Mouse (Mus musculus): ENCODE measurements around the gene M6pr. TPM values are rescaled to one million over a fixed set of nuclear protein-coding genes. Genes with fewer than 3 reads are reported as not detected.
"Not testable (repeated sequence)": the region's sequence is repeated elsewhere in the genome, so short reads cannot be mapped to it uniquely, and the experiment has no call there.

M6pr gene
- polyA plus RNA-seq, 1 experiment = 81.4 TPM

GRCm38 (mm10) chr6:122343719-122344118 is 35.2 kb downstream of the M6pr start:
- Histone ChIP-seq H3K27ac (ENCODE audit: control insufficient read depth, insufficient read depth, low read length) (no peak overlapping the region), H3K36me3 (ENCODE audit: control insufficient read depth, insufficient read depth, low read length) (no peaks in the 10 kb centered on the region), H3K4me3 (ENCODE audit: control insufficient read depth, insufficient read depth, low read length) (no peak overlapping the region), H3K27me3 (ENCODE audit: control insufficient read depth, insufficient read depth, low read length) (no peaks in the 10 kb centered on the region), H3K4me1 (replicated peaks; ENCODE audit: control insufficient read depth, insufficient read depth, low read length) (no peaks in the 10 kb centered on the region)
- DNase-seq = no peak
- 13% methylated on average over 10 of the region's 10 CpGs for WGBS
- TF ChIP-seq POLR2A (IDR thresholded peaks at IDR 0.05; ENCODE audit: control insufficient read depth, extremely low read depth, insufficient read depth, low read length, poor library complexity) (no peak), CTCF (IDR thresholded peaks at IDR 0.05; ENCODE audit: borderline replicate concordance, control insufficient read depth, extremely low read depth, insufficient read depth, low read length, poor library complexity) (no peak)

DNA sequence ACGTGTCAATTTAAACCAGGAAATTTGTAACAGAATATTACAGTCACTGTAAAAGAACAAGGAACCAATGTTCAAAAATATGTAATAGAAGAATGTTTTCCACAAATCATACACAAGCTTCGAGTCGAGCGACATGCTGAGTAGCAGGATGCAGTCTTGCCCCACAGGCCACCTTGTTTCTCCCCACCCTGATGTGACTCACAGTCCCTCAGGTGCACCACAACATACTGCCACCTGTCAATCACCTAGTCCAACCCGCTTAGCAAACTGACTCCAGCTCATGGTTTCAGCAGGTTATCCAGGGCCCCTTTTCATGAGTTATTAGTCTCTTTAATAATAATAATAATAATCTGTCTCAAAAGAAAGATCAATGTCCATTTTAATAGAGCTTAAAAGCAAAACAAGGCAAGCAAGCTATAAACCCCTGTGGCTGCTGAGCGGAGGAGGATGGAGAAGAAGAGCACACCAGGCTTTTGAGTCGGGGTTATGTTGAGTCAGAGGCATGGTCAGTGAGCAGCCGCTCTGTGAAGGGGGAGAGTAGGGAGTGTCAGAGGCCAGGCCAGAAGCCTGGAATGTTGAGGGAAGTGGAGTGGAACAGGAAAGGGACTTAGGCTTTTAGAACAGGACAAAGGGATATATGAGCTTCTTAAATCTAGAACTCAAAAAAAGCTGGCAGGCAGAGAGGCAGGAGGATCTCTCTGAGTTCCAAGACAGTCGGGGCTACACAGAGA is 36.0 kb downstream of the M6pr start:
- H3K36me3 ChIP-seq (ENCODE audit: control insufficient read depth, insufficient read depth, low read length) = no peaks in the 10 kb centered on the region
- WGBS = 76% methylated on average over 9 of the region's 9 CpGs
- no peak overlapping the region for H3K27ac ChIP-seq (ENCODE audit: control insufficient read depth, insufficient read depth, low read length)
- TF ChIP-seq CTCF (IDR thresholded peaks at IDR 0.05; ENCODE audit: borderline replicate concordance, control insufficient read depth, extremely low read depth, insufficient read depth, low read length, poor library complexity) = no peak
- TF ChIP-seq POLR2A (IDR thresholded peaks at IDR 0.05; ENCODE audit: control insufficient read depth, extremely low read depth, insufficient read depth, low read length, poor library complexity) = no peak
- no peak overlapping the region for H3K4me3 ChIP-seq (ENCODE audit: control insufficient read depth, insufficient read depth, low read length)
- H3K4me1 ChIP-seq (replicated peaks; ENCODE audit: control insufficient read depth, insufficient read depth, low read length) = no peaks in the 10 kb centered on the region
- no peak for DNase-seq
- H3K27me3 ChIP-seq (ENCODE audit: control insufficient read depth, insufficient read depth, low read length) = no peaks in the 10 kb centered on the region

DNA sequence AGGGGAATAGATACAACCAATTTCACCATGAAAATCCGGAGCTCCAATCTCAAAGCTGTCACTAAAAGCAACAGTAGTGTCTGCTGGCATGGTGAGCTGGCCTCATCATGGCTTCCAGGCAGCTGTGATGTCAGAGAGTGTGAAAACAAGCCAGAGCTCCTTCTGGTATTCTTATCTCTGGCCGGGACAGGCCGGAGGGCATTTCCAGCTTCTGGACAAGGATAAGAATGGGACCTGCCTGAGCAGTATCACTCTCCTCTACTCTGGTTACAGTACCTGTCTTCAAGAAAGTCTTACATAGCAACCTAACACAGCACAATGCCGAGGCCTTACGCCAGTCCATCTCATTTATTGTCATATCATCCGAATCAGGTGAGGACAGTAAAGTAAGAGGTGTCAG is 37.2 kb downstream of the M6pr start:
- no peak overlapping the region for H3K27ac ChIP-seq (ENCODE audit: control insufficient read depth, insufficient read depth, low read length)
- DNase-seq = no peak
- TF ChIP-seq CTCF (IDR thresholded peaks at IDR 0.05; ENCODE audit: borderline replicate concordance, control insufficient read depth, extremely low read depth, insufficient read depth, low read length, poor library complexity) (no peak), POLR2A (IDR thresholded peaks at IDR 0.05; ENCODE audit: control insufficient read depth, extremely low read depth, insufficient read depth, low read length, poor library complexity) (no peak)
- no peaks in the 10 kb centered on the region for H3K4me1 ChIP-seq (replicated peaks; ENCODE audit: control insufficient read depth, insufficient read depth, low read length)
- H3K27me3 ChIP-seq (ENCODE audit: control insufficient read depth, insufficient read depth, low read length) = no peaks in the 10 kb centered on the region
- no peak overlapping the region for H3K4me3 ChIP-seq (ENCODE audit: control insufficient read depth, insufficient read depth, low read length)
- H3K36me3 ChIP-seq (ENCODE audit: control insufficient read depth, insufficient read depth, low read length) = no peaks in the 10 kb centered on the region
- 96% methylated on average over 6 of the region's 6 CpGs for WGBS

DNA sequence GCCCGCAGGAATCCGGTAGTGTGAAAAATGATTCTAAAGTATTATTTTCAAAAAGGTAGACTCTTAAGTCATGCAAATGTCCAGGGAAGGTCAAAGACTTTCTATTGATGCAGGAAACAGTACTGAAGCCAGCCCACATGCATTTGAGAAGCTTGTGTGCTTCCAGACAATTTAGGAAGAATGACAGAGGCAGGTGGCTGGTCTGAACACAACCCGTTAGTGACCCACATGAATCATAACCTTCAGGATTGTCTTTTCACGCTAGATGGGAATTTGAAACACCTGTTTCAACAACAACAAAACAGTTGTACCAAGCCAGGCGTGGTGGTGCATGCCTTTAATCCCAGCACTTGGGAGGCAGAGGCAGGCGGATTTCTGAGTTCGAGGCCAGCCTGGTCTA is 37.9 kb downstream of the M6pr start:
- Histone ChIP-seq H3K36me3 (ENCODE audit: control insufficient read depth, insufficient read depth, low read length) (no peaks in the 10 kb centered on the region), H3K27me3 (ENCODE audit: control insufficient read depth, insufficient read depth, low read length) (no peaks in the 10 kb centered on the region), H3K27ac (ENCODE audit: control insufficient read depth, insufficient read depth, low read length) (no peak overlapping the region), H3K4me1 (replicated peaks; ENCODE audit: control insufficient read depth, insufficient read depth, low read length) (no peaks in the 10 kb centered on the region), H3K4me3 (ENCODE audit: control insufficient read depth, insufficient read depth, low read length) (no peak overlapping the region)
- TF ChIP-seq POLR2A (IDR thresholded peaks at IDR 0.05; ENCODE audit: control insufficient read depth, extremely low read depth, insufficient read depth, low read length, poor library complexity) (no peak), CTCF (IDR thresholded peaks at IDR 0.05; ENCODE audit: borderline replicate concordance, control insufficient read depth, extremely low read depth, insufficient read depth, low read length, poor library complexity) (no peak)
- DNase-seq = no peak
- 96% methylated on average over 7 of the region's 7 CpGs for WGBS

GRCm38 (mm10) chr6:122347326-122347725 is 38.8 kb downstream of the M6pr start:
- not testable (repeated sequence) for DNase-seq
- 92% methylated on average over 1 of the region's 1 CpGs for WGBS

DNA sequence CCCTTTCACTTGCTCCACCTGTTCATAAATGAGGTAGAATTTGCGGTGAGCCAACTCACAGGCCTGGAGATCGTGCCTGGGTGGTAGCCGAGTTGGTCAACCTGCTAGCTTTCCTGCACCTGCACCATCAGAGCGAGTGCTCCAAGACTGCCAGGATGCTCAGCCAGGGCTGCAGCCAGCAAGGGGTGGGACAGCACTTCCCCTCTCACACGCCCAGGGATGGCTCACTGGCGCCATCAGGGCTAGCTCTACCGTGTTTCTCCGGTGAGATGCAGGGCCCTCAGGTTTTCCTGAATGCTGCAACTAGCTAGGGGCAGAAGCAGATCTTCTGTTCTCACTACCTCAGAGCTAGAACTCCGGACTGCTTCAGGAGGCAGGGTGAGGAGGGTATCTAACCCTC is 47.4 kb downstream of the M6pr start:
- TF ChIP-seq CTCF (IDR thresholded peaks at IDR 0.05; ENCODE audit: borderline replicate concordance, control insufficient read depth, extremely low read depth, insufficient read depth, low read length, poor library complexity) (no peak), POLR2A (IDR thresholded peaks at IDR 0.05; ENCODE audit: control insufficient read depth, extremely low read depth, insufficient read depth, low read length, poor library complexity) (no peak)
- no peak overlapping the region for H3K27ac ChIP-seq (ENCODE audit: control insufficient read depth, insufficient read depth, low read length)
- H3K27me3 ChIP-seq (ENCODE audit: control insufficient read depth, insufficient read depth, low read length) = no peaks in the 10 kb centered on the region
- DNase-seq = no peak
- WGBS = 66% methylated on average over 9 of the region's 9 CpGs
- H3K4me3 ChIP-seq (ENCODE audit: control insufficient read depth, insufficient read depth, low read length) = no peak overlapping the region
- H3K4me1 ChIP-seq (replicated peaks; ENCODE audit: control insufficient read depth, insufficient read depth, low read length) = no peaks in the 10 kb centered on the region
- no peaks in the 10 kb centered on the region for H3K36me3 ChIP-seq (ENCODE audit: control insufficient read depth, insufficient read depth, low read length)

More at GRCm38 (mm10) chr6:122347326-122347725, 38.8 kb downstream of the M6pr start:
- not testable (repeated sequence) for H3K27me3 ChIP-seq (ENCODE audit: control insufficient read depth, insufficient read depth, low read length); H3K27ac ChIP-seq (ENCODE audit: control insufficient read depth, insufficient read depth, low read length); H3K4me1 ChIP-seq (replicated peaks; ENCODE audit: control insufficient read depth, insufficient read depth, low read length); H3K4me3 ChIP-seq (ENCODE audit: control insufficient read depth, insufficient read depth, low read length); H3K36me3 ChIP-seq (ENCODE audit: control insufficient read depth, insufficient read depth, low read length)

GRCm38 (mm10) chr6:122357089-122357488 is 48.6 kb downstream of the M6pr start:
- DNase-seq = no peak
- Histone ChIP-seq H3K4me3 (ENCODE audit: control insufficient read depth, insufficient read depth, low read length) (no peak overlapping the region), H3K27ac (ENCODE audit: control insufficient read depth, insufficient read depth, low read length) (no peak overlapping the region), H3K4me1 (replicated peaks; ENCODE audit: control insufficient read depth, insufficient read depth, low read length) (no peaks in the 10 kb centered on the region), H3K27me3 (ENCODE audit: control insufficient read depth, insufficient read depth, low read length) (no peaks in the 10 kb centered on the region), H3K36me3 (ENCODE audit: control insufficient read depth, insufficient read depth, low read length) (no peaks in the 10 kb centered on the region)
- WGBS = 95% methylated on average over 1 of the region's 1 CpGs
- no peak for TF ChIP-seq CTCF (IDR thresholded peaks at IDR 0.05; ENCODE audit: borderline replicate concordance, control insufficient read depth, extremely low read depth, insufficient read depth, low read length, poor library complexity)
- TF ChIP-seq POLR2A (IDR thresholded peaks at IDR 0.05; ENCODE audit: control insufficient read depth, extremely low read depth, insufficient read depth, low read length, poor library complexity) = no peak
